Mouse (Mus musculus) left cerebral cortex, adult 18-20 months (tissue): Measurements from ENCODE around the gene Prkg1. TPM values are rescaled to one million over a fixed set of nuclear protein-coding genes. Genes with fewer than 3 reads are reported as not detected.
A peak's percentile ranks its signal among the peaks of the same experiment; 100 is the strongest.
"Not testable (repeated sequence)": the region's sequence is repeated elsewhere in the genome, so short reads cannot be mapped to it uniquely, and the experiment has no call there.

ENCODE experiments used
- DNase-seq, 2 experiments: peaks; one replicate each; pipeline ENCODE4 v3.0.0; 2021 to 2022; ENCODE audit warnings: low spot score in 2 of 2, mixed read lengths in 1 of 2
- total RNA-seq, 2 experiments: library from RNA; stranded (reverse); gene quantifications; 2 replicates each; pipeline ENCODE4 v1.2.3; 2021

Gene Prkg1
- total RNA-seq, 2 experiments from 2014 or later, result 17.0 to 17.5 TPM

GRCm38 (mm10) chr19:30664269-30664668, 1100.6 kb downstream of the Prkg1 start:
- peak; percentile 79 to 81 for DNase-seq

- DNase-seq, result no peak
These were observed 1122.1 kb downstream of the Prkg1 start for GRCm38 (mm10) chr19:30642629-30643170.

GRCm38 (mm10) chr19:30637471-30637870, 1127.4 kb downstream of the Prkg1 start:
- DNase-seq, result no peak

GRCm38 (mm10) chr19:30631051-30631450, 1133.8 kb downstream of the Prkg1 start:
- DNase-seq, result no peak

- no peak for DNase-seq
These were observed 1138.8 kb downstream of the Prkg1 start for GRCm38 (mm10) chr19:30626036-30626435.

- DNase-seq, result no peak
These were observed 1139.4 kb downstream of the Prkg1 start for GRCm38 (mm10) chr19:30625391-30625790.

GRCm38 (mm10) chr19:30623620-30624019, 1141.2 kb downstream of the Prkg1 start:
- DNase-seq, result no peak

GRCm38 (mm10) chr19:30613150-30613865, 1151.5 kb downstream of the Prkg1 start:
- DNase-seq, result no peak

- DNase-seq, result no peak
These were observed 1178.5 kb downstream of the Prkg1 start for GRCm38 (mm10) chr19:30586366-30586765.

GRCm38 (mm10) chr19:30564516-30564915, 1200.3 kb downstream of the Prkg1 start:
- DNase-seq, result no peak

- DNase-seq, result no peak
These were observed 1201.0 kb downstream of the Prkg1 start for GRCm38 (mm10) chr19:30563876-30564275.

- DNase-seq, result no peak
These were observed 1206.8 kb downstream of the Prkg1 start for GRCm38 (mm10) chr19:30558024-30558423.

GRCm38 (mm10) chr19:30554467-30554881, 1210.4 kb downstream of the Prkg1 start:
- DNase-seq, result peak; percentile 71 to 73

GRCm38 (mm10) chr19:30553740-30554139, 1211.1 kb downstream of the Prkg1 start:
- no peak for DNase-seq

- no peak for DNase-seq
These were observed 1212.6 kb downstream of the Prkg1 start for GRCm38 (mm10) chr19:30552260-30552659.

- DNase-seq, result no peak
These were observed 1214.8 kb downstream of the Prkg1 start for GRCm38 (mm10) chr19:30549854-30550647.

GRCm38 (mm10) chr19:30549044-30549853, 1215.6 kb downstream of the Prkg1 start, which contains the start of gene Dkk1:
TSS of gene Dkk1 (minus strand) at chr19:30549665.
- DNase-seq, result peak in 1 of 2 experiments; percentile 4

GRCm38 (mm10) chr19:30548411-30549043, 1216.3 kb downstream of the Prkg1 start:
- DNase-seq, result peak in 1 of 2 experiments; percentile 2

GRCm38 (mm10) chr19:30539365-30539941, 1225.4 kb downstream of the Prkg1 start:
- DNase-seq, result not testable (repeated sequence)

- no peak for DNase-seq
These were observed 1248.1 kb downstream of the Prkg1 start for GRCm38 (mm10) chr19:30516771-30517170.
